Mouse (Mus musculus) megakaryocyte, adult 5-6 weeks (primary cell): Measurements from ENCODE around the gene Lrrc56. TPM values are rescaled to one million over a fixed set of nuclear protein-coding genes. Genes with fewer than 3 reads are reported as not detected.

Experiments
- total RNA-seq, 2 experiments: library from RNA; stranded (forward) in 1 of 2; stranded (reverse) in 1 of 2; fragments of 153-499, 151-499 nt in 1 of 2; fragments of 221-1000, 200-1000 nt in 1 of 2; gene quantifications; 2 replicates each; pipeline versions ENCODE4 v1.2.3 to v1.2.4; 2015 to 2017

Lrrc56 gene
- total RNA-seq, 2 experiments from 2014 or later, result 1.3 to 2.2 TPM

Other genes starting within 250 kb of the Lrrc56 start
- 0.78 and 2.3 TPM in 2 replicates for gene Ifitm5, start 243.9 kb upstream of the Lrrc56 start, total RNA-seq (2015)
- gene Ifitm5, start 243.9 kb upstream of the Lrrc56 start, total RNA-seq (2017), result 1.3 TPM in 1 of 2 replicates, not detected in the other
- gene Gm45717, start 238.2 kb upstream of the Lrrc56 start, total RNA-seq (2015), result not detected in 2 replicates
- 0.88 TPM in 1 of 2 replicates, not detected in the other for gene Gm45717, start 238.2 kb upstream of the Lrrc56 start, total RNA-seq (2017)
- 773 and 813 TPM in 2 replicates for gene Ifitm2, start 238.2 kb upstream of the Lrrc56 start, total RNA-seq (2015)
- 401 and 447 TPM in 2 replicates for gene Ifitm2, start 238.2 kb upstream of the Lrrc56 start, total RNA-seq (2017)
- 110 and 111 TPM in 2 replicates for gene Ifitm1, start 226.9 kb upstream of the Lrrc56 start, total RNA-seq (2015)
- 48.4 and 56.3 TPM in 2 replicates for gene Ifitm1, start 226.9 kb upstream of the Lrrc56 start, total RNA-seq (2017)
- 2,002 and 2,201 TPM in 2 replicates for gene Ifitm3, start 183.4 kb upstream of the Lrrc56 start, total RNA-seq (2015)
- gene Ifitm3, start 183.4 kb upstream of the Lrrc56 start, total RNA-seq (2017), result 715 and 839 TPM in 2 replicates
- gene Ifitm6, start 176.2 kb upstream of the Lrrc56 start, total RNA-seq (2015), result 1,773 and 2,031 TPM in 2 replicates
- gene Ifitm6, start 176.2 kb upstream of the Lrrc56 start, total RNA-seq (2017), result 1,518 and 1,657 TPM in 2 replicates
- gene Gm17387, start 165.0 kb upstream of the Lrrc56 start, total RNA-seq (2015), result not detected in 2 replicates
- gene Gm17387, start 165.0 kb upstream of the Lrrc56 start, total RNA-seq (2017), result not detected in 2 replicates
- gene B4galnt4, start 133.1 kb upstream of the Lrrc56 start, total RNA-seq (2015), result 1.5 and 3.0 TPM in 2 replicates
- gene B4galnt4, start 133.1 kb upstream of the Lrrc56 start, total RNA-seq (2017), result 1.7 and 2.5 TPM in 2 replicates
- gene Pkp3, start 115.9 kb upstream of the Lrrc56 start, total RNA-seq (2015), result 6.7 and 9.7 TPM in 2 replicates
- gene Pkp3, start 115.9 kb upstream of the Lrrc56 start, total RNA-seq (2017), result 3.8 and 6.1 TPM in 2 replicates
- 7.5 and 9.3 TPM in 2 replicates for gene Sigirr, start 93.6 kb upstream of the Lrrc56 start, total RNA-seq (2015)
- gene Sigirr, start 93.6 kb upstream of the Lrrc56 start, total RNA-seq (2017), result 7.7 and 8.2 TPM in 2 replicates
- gene Ano9, start 76.4 kb upstream of the Lrrc56 start, total RNA-seq (2015), result not detected in 2 replicates
- gene Ano9, start 76.4 kb upstream of the Lrrc56 start, total RNA-seq (2017), result not detected in 2 replicates
- gene Ptdss2, start 71.8 kb upstream of the Lrrc56 start, total RNA-seq (2015), result 7.1 and 10.2 TPM in 2 replicates
- 1.9 and 2.6 TPM in 2 replicates for gene Ptdss2, start 71.8 kb upstream of the Lrrc56 start, total RNA-seq (2017)
- 70.5 and 86.8 TPM in 2 replicates for gene Rnh1, start 21.3 kb upstream of the Lrrc56 start, total RNA-seq (2015)
- gene Rnh1, start 21.3 kb upstream of the Lrrc56 start, total RNA-seq (2017), result 74.2 and 94.3 TPM in 2 replicates
- gene Hras, start 152 bp upstream of the Lrrc56 start, total RNA-seq (2015), result 29.0 and 40.0 TPM in 2 replicates
- 20.7 and 27.1 TPM in 2 replicates for gene Hras, start 152 bp upstream of the Lrrc56 start, total RNA-seq (2017)
- gene Lmntd2, start 19.9 kb downstream of the Lrrc56 start, total RNA-seq (2015), result 0.36 TPM in 1 of 2 replicates, not detected in the other
- gene Lmntd2, start 19.9 kb downstream of the Lrrc56 start, total RNA-seq (2017), result 0.04 TPM in 1 of 2 replicates, not detected in the other
- gene Rassf7, start 21.7 kb downstream of the Lrrc56 start, total RNA-seq (2015), result 3.9 and 4.1 TPM in 2 replicates
- 2.2 and 4.1 TPM in 2 replicates for gene Rassf7, start 21.7 kb downstream of the Lrrc56 start, total RNA-seq (2017)
- 42.8 and 48.9 TPM in 2 replicates for gene Phrf1, start 34.6 kb downstream of the Lrrc56 start, total RNA-seq (2015)
- gene Phrf1, start 34.6 kb downstream of the Lrrc56 start, total RNA-seq (2017), result 48.7 and 63.5 TPM in 2 replicates
- 42.6 and 50.5 TPM in 2 replicates for gene Irf7, start 72.3 kb downstream of the Lrrc56 start, total RNA-seq (2015)
- 60.6 and 65.6 TPM in 2 replicates for gene Irf7, start 72.3 kb downstream of the Lrrc56 start, total RNA-seq (2017)
- not detected in 2 replicates for gene Cdhr5, start 82.6 kb downstream of the Lrrc56 start, total RNA-seq (2015)
- not detected in 2 replicates for gene Cdhr5, start 82.6 kb downstream of the Lrrc56 start, total RNA-seq (2017)
- not detected in 2 replicates for gene Sct, start 85.0 kb downstream of the Lrrc56 start, total RNA-seq (2015)
- not detected in 2 replicates for gene Sct, start 85.0 kb downstream of the Lrrc56 start, total RNA-seq (2017)
- not detected in 2 replicates for gene Drd4, start 97.8 kb downstream of the Lrrc56 start, total RNA-seq (2015)
- not detected in 2 replicates for gene Drd4, start 97.8 kb downstream of the Lrrc56 start, total RNA-seq (2017)
- 36.1 and 36.5 TPM in 2 replicates for gene Deaf1, start 133.5 kb downstream of the Lrrc56 start, total RNA-seq (2015)
- 11.4 and 14.6 TPM in 2 replicates for gene Deaf1, start 133.5 kb downstream of the Lrrc56 start, total RNA-seq (2017)
- gene Tmem80, start 133.6 kb downstream of the Lrrc56 start, total RNA-seq (2015), result 11.8 and 12.0 TPM in 2 replicates
- gene Tmem80, start 133.6 kb downstream of the Lrrc56 start, total RNA-seq (2017), result 6.0 and 8.7 TPM in 2 replicates
- not detected in 2 replicates for gene Eps8l2, start 144.7 kb downstream of the Lrrc56 start, total RNA-seq (2015)
- gene Eps8l2, start 144.7 kb downstream of the Lrrc56 start, total RNA-seq (2017), result not detected in 2 replicates
- gene Taldo1, start 198.0 kb downstream of the Lrrc56 start, total RNA-seq (2015), result 197 and 213 TPM in 2 replicates
- gene Taldo1, start 198.0 kb downstream of the Lrrc56 start, total RNA-seq (2017), result 795 and 884 TPM in 2 replicates
- gene Gatd1, start 220.0 kb downstream of the Lrrc56 start, total RNA-seq (2015), result 22.8 and 26.4 TPM in 2 replicates
- gene Gatd1, start 220.0 kb downstream of the Lrrc56 start, total RNA-seq (2017), result 12.9 and 13.1 TPM in 2 replicates
- 0.18 TPM in 1 of 2 replicates, not detected in the other for gene Cend1, start 235.3 kb downstream of the Lrrc56 start, total RNA-seq (2015)
- gene Cend1, start 235.3 kb downstream of the Lrrc56 start, total RNA-seq (2017), result not detected in 2 replicates
- gene Slc25a22, start 243.7 kb downstream of the Lrrc56 start, total RNA-seq (2015), result 14.6 and 15.0 TPM in 2 replicates
- gene Slc25a22, start 243.7 kb downstream of the Lrrc56 start, total RNA-seq (2017), result 3.2 and 6.4 TPM in 2 replicates
- 7.1 and 8.1 TPM in 2 replicates for gene Pidd1, start 249.9 kb downstream of the Lrrc56 start, total RNA-seq (2015)
- gene Pidd1, start 249.9 kb downstream of the Lrrc56 start, total RNA-seq (2017), result 6.1 and 10.5 TPM in 2 replicates